Mouse (Mus musculus): ENCODE data around the gene Cblc.

DNA sequence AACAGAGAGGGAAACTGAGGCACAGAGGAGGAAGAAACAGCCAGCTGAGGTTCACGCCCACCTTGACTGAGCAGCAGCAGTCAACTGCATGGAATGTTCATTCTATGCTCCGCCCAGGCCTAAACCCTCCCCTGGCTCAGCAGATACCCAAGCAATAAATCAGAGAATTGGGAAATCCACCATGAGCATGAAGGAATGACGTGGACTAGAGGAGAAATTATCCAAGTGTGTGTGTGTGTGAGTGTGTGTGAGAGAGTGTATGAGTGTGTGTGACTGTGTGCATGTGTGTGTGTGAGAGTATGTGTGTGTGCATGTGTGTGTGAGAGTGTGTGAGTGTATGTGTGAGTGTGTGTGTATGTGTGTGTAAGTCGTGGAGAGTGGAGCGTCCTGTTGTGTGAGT is 21.8 kb upstream of the Cblc start:
- TF ChIP-seq CTCF (IDR thresholded peaks at IDR 0.05; ENCODE audit: low read depth, low read length): no peak
- TF ChIP-seq POLR2A (IDR thresholded peaks at IDR 0.05; ENCODE audit: extremely low read depth, insufficient read depth, low read length): no peak
